Mouse (Mus musculus) heart, embryonic 14.5 days (tissue): ENCODE data around the gene Olfr1418. TPM values are rescaled to one million over a fixed set of nuclear protein-coding genes. Genes with fewer than 3 reads are reported as not detected.
A peak's percentile ranks its signal among the peaks of the same experiment; 100 is the strongest.

Experiments used
- ATAC-seq: fragments of 200-750 bp; cut with Nextera tagmentation; 2 replicates; pipeline ENCODE4 v1.8.0; 2017; ENCODE audit warnings: low read depth, moderate TSS enrichment; ENCODE audit not compliant: insufficient number of reproducible peaks, insufficient read depth, low FRiP score
- H3K27ac ChIP-seq, 2 experiments: fragments of 200-500 bp in 1 of 2; fragments of 300-500 bp in 1 of 2; sonication (generic) in 1 of 2; replicated peaks in 1 of 2; 2 replicates each; pipeline ENCODE4 v1.5.1; 2012 to 2014; ENCODE audit warnings: low read depth in 2 of 2, low read length in 2 of 2, control low read depth in 1 of 2, mild to moderate bottlenecking in 1 of 2, mixed read lengths in 1 of 2; ENCODE audit not compliant: control insufficient read depth in 1 of 2, insufficient read depth in 1 of 2
- H3K27me3 ChIP-seq: fragments of 300-500 bp; sonication (generic); 2 replicates; pipeline ENCODE4 v1.6.1; 2014; ENCODE audit warnings: mild to moderate bottlenecking, low read length, control low read depth; ENCODE audit not compliant: control insufficient read depth, insufficient read depth
- H3K36me3 ChIP-seq: fragments of 300-500 bp; sonication (generic); 2 replicates; pipeline ENCODE4 v1.6.1; 2014; ENCODE audit warnings: mild to moderate bottlenecking, control low read depth, low read length, mixed read lengths; ENCODE audit not compliant: control insufficient read depth, insufficient read depth
- H3K4me1 ChIP-seq, 2 experiments: fragments of 200-500 bp in 1 of 2; fragments of 300-500 bp in 1 of 2; sonication (generic) in 1 of 2; 2 replicates each; pipeline ENCODE4 v1.6.1; 2012 to 2014; ENCODE audit warnings: low read length in 2 of 2, control low read depth in 1 of 2, mixed read lengths in 1 of 2; ENCODE audit not compliant: control insufficient read depth in 2 of 2, insufficient read depth in 2 of 2
- H3K4me2 ChIP-seq: fragments of 300-500 bp; sonication (generic); 2 replicates; pipeline ENCODE4 v1.6.1; 2014; ENCODE audit warnings: mild to moderate bottlenecking, low read length
- H3K4me3 ChIP-seq, 2 experiments: fragments of 200-500 bp in 1 of 2; fragments of 300-500 bp in 1 of 2; sonication (generic) in 1 of 2; 2 replicates each; pipeline ENCODE4 v1.5.1; 2012 to 2014; ENCODE audit warnings: low read length in 2 of 2, mild to moderate bottlenecking in 2 of 2, control low read depth in 1 of 2, low read depth in 1 of 2, moderate library complexity in 1 of 2; ENCODE audit not compliant: control insufficient read depth in 1 of 2, insufficient read depth in 1 of 2
- H3K9ac ChIP-seq: fragments of 300-500 bp; sonication (generic); 2 replicates; pipeline ENCODE4 v1.6.1; 2014; ENCODE audit warnings: mild to moderate bottlenecking, low read length
- H3K9me3 ChIP-seq: fragments of 300-500 bp; sonication (generic); 2 replicates; pipeline ENCODE4 v1.6.1; 2016; ENCODE audit warnings: low read length, control low read depth; ENCODE audit not compliant: control insufficient read depth
- WGBS: fragments of 180-500 bp; shearing (Covaris S2); extraction: QIAGEN DNeasy Blood & Tissue Kit; methylation state at CpG from one replicate; pipeline ENCODE4 v1.1.7; 2014; 5-methylcytosine and 5-hydroxymethylcytosine counted together
- polyA plus RNA-seq: library from polyadenylated mRNA; unstranded; fragments of >200 nt; fragmentation: Nextera tagmentation; extraction: Ambion mirVana; gene quantifications from 2 replicates; pipeline ENCODE4 v1.2.1, GENCODE M21; 2014

Gene Olfr1418
- polyA plus RNA-seq, 1 experiment from 2014 or later, result not detected

GRCm38 (mm10) chr19:11810003-11810758, 50.7 kb downstream of the Olfr1418 start:
- 63% methylated on average over 5 of the region's 5 CpGs for WGBS

GRCm38 (mm10) chr19:11808452-11808851, 52.4 kb downstream of the Olfr1418 start:
- no peaks in the 10 kb centered on the region for H3K27me3 ChIP-seq
- no peaks in the 10 kb centered on the region for H3K36me3 ChIP-seq

More at GRCm38 (mm10) chr19:11810003-11810758, 50.7 kb downstream of the Olfr1418 start:
- H3K4me1 ChIP-seq, result no peaks in the 10 kb centered on the region; a peak in 3 of 4 replicates
- no peaks in the 10 kb centered on the region for H3K9me3 ChIP-seq
- ATAC-seq, result no peak
- H3K27me3 ChIP-seq, result no peaks in the 10 kb centered on the region
- H3K9ac ChIP-seq, result no peak overlapping the region
- H3K36me3 ChIP-seq, result no peaks in the 10 kb centered on the region
- peak overlapping the region in 1 of 2 experiments; percentile 8; a peak in 1 of 4 replicates for H3K27ac ChIP-seq
- no peak overlapping the region for H3K4me2 ChIP-seq
- no peak overlapping the region for H3K4me3 ChIP-seq

GRCm38 (mm10) chr19:11807822-11808221, 53.0 kb downstream of the Olfr1418 start:
- Histone ChIP-seq H3K9me3 (no peaks in the 10 kb centered on the region), H3K27me3 (no peaks in the 10 kb centered on the region), H3K4me3 (no peak overlapping the region), H3K4me2 (no peak overlapping the region), H3K4me1 (no peaks in the 10 kb centered on the region; a peak in 1 of 4 replicates), H3K27ac (no peak overlapping the region), H3K36me3 (no peaks in the 10 kb centered on the region), H3K9ac (no peak overlapping the region)
- ATAC-seq, result no peak
- WGBS, result 67% methylated on average over 6 of the region's 6 CpGs

More at GRCm38 (mm10) chr19:11808452-11808851, 52.4 kb downstream of the Olfr1418 start:
- H3K9me3 ChIP-seq, result no peaks in the 10 kb centered on the region
- no peak overlapping the region for H3K27ac ChIP-seq
- H3K4me3 ChIP-seq, result no peak overlapping the region
- no peak for ATAC-seq
- no peak overlapping the region for H3K4me2 ChIP-seq
- H3K9ac ChIP-seq, result no peak overlapping the region
- no peaks in the 10 kb centered on the region; a peak in 2 of 4 replicates for H3K4me1 ChIP-seq
- 76% methylated on average over 2 of the region's 2 CpGs for WGBS

GRCm38 (mm10) chr19:11807251-11807650, 53.6 kb downstream of the Olfr1418 start:
- Histone ChIP-seq H3K4me3 (no peak overlapping the region), H3K9ac (no peak overlapping the region), H3K4me1 (no peaks in the 10 kb centered on the region; a peak in 1 of 4 replicates), H3K9me3 (no peaks in the 10 kb centered on the region), H3K27ac (no peak overlapping the region), H3K4me2 (no peak overlapping the region), H3K27me3 (no peaks in the 10 kb centered on the region), H3K36me3 (no peaks in the 10 kb centered on the region)
- 43% methylated on average over 2 of the region's 2 CpGs for WGBS
- ATAC-seq, result no peak

- H3K36me3 ChIP-seq, result no peaks in the 10 kb centered on the region
- H3K27me3 ChIP-seq, result no peaks in the 10 kb centered on the region
- no peak for ATAC-seq
- no peak overlapping the region for H3K27ac ChIP-seq
- H3K9me3 ChIP-seq, result no peaks in the 10 kb centered on the region
- no peak overlapping the region for H3K9ac ChIP-seq
- H3K4me3 ChIP-seq, result no peak overlapping the region
- WGBS, result 61% methylated on average over 1 of the region's 1 CpGs
- H3K4me1 ChIP-seq, result no peaks in the 10 kb centered on the region
- no peak overlapping the region for H3K4me2 ChIP-seq
These were observed 56.4 kb downstream of the Olfr1418 start for GRCm38 (mm10) chr19:11804423-11804822.

Other genes starting within 250 kb of the Olfr1418 start
- 0.15 TPM in 1 of 2 replicates, not detected in the other for gene Ms4a2, start 237.3 kb downstream of the Olfr1418 start, polyA plus RNA-seq
- not detected in 2 replicates for gene Ms4a3, start 220.2 kb downstream of the Olfr1418 start, polyA plus RNA-seq
- gene Oosp2, start 200.5 kb downstream of the Olfr1418 start, polyA plus RNA-seq, result not detected in 2 replicates
- not detected in 2 replicates for gene Oosp1, start 169.9 kb downstream of the Olfr1418 start, polyA plus RNA-seq
- not detected in 2 replicates for gene Oosp3, start 164.0 kb downstream of the Olfr1418 start, polyA plus RNA-seq
- gene Gif, start 113.5 kb downstream of the Olfr1418 start, polyA plus RNA-seq, result not detected in 2 replicates
- gene Mrpl16, start 90.7 kb downstream of the Olfr1418 start, polyA plus RNA-seq, result 79.1 and 80.3 TPM in 2 replicates
- 5.8 and 7.0 TPM in 2 replicates for gene Stx3, start 41.7 kb downstream of the Olfr1418 start, polyA plus RNA-seq
- 0.12 TPM in 1 of 2 replicates, not detected in the other for gene Olfr1417, start 21.8 kb downstream of the Olfr1418 start, polyA plus RNA-seq
- gene Olfr1419, start 14.0 kb upstream of the Olfr1418 start, polyA plus RNA-seq, result not detected in 2 replicates
- 0.07 and 0.27 TPM in 2 replicates for gene Olfr1420, start 25.5 kb upstream of the Olfr1418 start, polyA plus RNA-seq
- 19.0 and 21.2 TPM in 2 replicates for gene Patl1, start 51.3 kb upstream of the Olfr1418 start, polyA plus RNA-seq
- 10.8 and 11.4 TPM in 2 replicates for gene Osbp, start 104.9 kb upstream of the Olfr1418 start, polyA plus RNA-seq
- not detected in 2 replicates for gene Olfr1423, start 180.3 kb upstream of the Olfr1418 start, polyA plus RNA-seq
- not detected in 2 replicates for gene Olfr1424, start 201.6 kb upstream of the Olfr1418 start, polyA plus RNA-seq
- not detected in 2 replicates for gene Olfr1425, start 216.7 kb upstream of the Olfr1418 start, polyA plus RNA-seq
- not detected in 2 replicates for gene Olfr1426, start 230.9 kb upstream of the Olfr1418 start, polyA plus RNA-seq
- not detected in 2 replicates for gene Olfr1427, start 242.3 kb upstream of the Olfr1418 start, polyA plus RNA-seq